Mouse (Mus musculus) E14TG2a.4 (cell line): Measurements from ENCODE around the gene Hdgfl2.

Experiments
- CTCF ChIP-seq: conservative IDR thresholded peaks from 2 replicates; pipeline ENCODE4 v1.5.1; 2014; ENCODE audit warnings: low read length
- NANOG ChIP-seq: IDR thresholded peaks from 2 replicates; pipeline ENCODE4 v1.6.1; 2014; ENCODE audit warnings: borderline replicate concordance, low read length, mixed read lengths
- POU5F1 ChIP-seq: IDR thresholded peaks from 2 replicates; pipeline ENCODE4 v1.6.1; 2014; ENCODE audit warnings: low read length, borderline replicate concordance

DNA sequence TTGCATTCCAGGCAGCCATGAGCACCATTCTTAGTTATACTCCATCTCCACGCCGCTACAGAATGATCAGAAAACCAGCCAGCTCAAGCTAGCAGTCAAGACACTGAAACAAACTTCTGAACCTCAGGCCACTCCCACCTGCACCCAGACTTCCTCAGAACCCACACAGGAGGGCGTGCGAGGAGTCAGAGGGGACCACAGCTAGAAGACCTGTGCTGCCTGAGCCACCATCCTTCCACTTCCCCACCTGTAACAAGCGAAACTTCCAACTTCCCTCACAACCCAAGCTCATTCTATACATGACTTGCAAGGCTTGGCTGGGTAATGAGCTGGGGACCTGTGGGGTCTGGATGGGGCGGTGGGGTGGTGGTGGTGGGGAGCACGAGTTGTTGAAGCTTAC is 46.6 kb upstream of the Hdgfl2 start:
- TF ChIP-seq CTCF (no peak), POU5F1 (no peak), NANOG (no peak)
